Mouse (Mus musculus) lung, postnatal 10 days (tissue): Measurements from ENCODE around the gene Cep290.

Experiments used
- DNase-seq: peaks from one replicate; pipeline ENCODE4 v3.0.0; 2021

The Cep290 gene

DNA sequence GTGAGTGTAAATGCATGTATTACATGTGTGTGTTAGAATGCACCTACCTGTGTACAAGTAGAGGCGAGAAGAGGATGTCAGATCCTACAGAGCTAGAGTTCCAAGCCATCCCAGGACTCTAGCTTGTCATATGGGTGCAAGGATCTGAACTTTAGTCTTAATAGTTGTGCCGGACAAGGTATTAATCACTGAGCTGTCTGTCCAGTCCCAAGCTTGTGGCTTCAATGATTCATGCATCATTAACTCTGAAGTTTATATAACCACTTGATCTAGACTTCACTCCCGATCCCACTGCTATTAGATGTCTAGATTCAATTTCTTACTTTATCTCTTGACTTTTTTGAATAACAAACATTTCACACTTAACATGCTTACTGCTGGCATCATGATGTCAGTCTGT, 111.0 kb downstream of the Cep290 start:
- DNase-seq: no peak

DNA sequence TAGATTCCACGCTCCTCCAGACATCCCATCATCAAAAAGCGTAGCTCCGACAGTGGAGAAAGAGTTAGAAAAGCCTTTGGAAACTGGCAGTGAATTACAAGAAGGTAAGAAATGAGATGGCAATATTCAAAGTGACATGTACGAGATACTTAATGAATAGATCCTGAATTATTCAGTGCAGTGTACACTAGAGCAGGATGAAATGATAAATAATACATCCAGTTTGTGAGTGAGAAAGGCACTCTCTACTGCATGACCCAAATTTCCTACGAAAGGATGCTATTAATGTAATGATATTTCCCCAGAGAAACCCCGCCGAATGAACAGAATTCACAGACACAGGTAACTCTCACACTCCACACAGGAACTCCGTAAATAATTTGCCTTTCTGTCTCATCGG, 116.2 kb downstream of the Cep290 start:
- DNase-seq: no peak

DNA sequence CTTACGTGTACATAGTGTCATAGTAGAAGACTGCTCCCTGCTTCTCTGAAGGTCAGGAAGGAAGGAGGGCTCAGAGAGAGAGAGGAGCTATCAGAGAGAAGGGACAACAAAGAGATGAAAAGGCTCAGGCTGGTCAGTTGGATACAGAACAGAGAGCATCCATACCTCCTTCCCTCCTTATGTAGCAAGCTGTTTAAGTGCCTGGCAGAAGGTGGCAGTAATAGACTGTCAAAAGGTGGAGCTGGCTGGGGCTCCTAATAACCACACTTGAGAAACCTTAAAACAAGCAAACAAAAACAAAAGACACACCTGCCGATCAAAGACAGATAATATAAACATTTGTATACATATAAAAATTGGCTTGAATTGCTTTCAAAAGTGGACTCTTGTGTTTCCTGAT, 116.9 kb downstream of the Cep290 start:
- DNase-seq: no peak

DNA sequence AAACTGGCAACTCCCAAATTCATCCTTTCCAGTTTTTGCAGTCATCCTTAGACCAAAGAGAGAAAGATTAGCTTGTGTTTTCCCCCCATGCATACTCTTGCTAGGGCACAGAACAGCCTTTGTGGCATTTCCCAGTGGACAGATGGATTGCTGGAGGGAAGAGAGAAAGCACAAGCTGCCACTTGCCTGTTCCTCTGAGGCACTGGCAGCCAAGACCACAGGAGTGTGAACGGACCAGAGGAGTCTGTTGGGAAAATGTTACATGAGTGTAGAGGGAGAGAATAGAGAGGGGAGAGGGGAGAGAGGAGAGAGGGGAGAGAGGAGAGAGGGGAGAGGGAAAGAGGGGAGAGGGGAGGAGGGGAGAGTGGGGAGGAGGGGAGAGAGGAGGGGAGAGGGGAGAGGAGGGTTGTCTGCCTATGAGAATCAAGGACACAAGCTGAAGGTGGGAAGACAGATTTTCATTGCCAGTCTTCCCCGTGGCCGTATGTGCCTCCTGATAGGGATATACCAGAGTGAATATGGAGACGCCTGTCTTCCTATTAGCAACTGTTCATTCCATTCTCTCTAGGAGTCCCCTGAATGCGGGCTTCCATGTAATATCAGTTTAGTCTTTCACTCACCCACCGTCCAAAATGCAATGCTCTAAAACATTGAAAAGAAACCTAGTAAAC, 130.0 kb downstream of the Cep290 start:
- no peak for DNase-seq

DNA sequence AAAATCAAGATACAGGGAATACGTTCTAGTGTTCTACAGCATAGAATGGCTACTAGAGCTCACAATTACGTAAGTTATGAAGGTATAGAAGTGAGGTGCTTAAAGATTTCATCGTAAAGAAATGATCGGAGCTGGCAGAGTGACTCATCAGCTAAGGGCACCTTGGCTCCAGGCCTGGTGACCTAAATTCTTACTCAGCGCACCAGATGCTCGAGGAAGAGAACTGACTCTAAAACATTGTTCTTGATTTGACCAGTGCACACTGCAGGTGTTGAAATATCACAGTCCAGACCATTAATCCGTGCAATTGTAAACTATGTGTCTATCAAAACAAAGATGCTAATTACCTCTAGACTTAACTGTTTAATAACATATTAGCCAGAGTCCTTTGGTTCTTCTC, 132.1 kb downstream of the Cep290 start:
- DNase-seq: no peak

DNA sequence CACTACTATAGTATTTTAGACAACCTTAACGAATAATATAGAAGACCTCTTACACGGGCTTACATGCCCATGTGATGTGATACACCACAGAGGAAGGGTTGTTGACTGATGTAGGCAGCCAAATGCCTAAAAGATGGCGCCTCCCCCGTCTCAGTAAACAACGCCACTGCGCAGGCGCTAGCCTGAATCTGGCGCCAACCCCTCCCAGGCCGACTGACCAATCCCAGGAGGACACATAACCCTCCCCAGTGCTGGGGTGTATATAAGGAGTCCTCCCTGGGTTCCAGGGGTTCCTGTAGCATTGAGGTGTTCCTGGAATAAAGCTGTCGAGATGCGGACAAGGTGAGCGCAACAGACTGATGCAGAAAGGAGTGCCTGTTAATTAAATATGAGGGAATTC, 132.7 kb downstream of the Cep290 start:
- no peak for DNase-seq

DNA sequence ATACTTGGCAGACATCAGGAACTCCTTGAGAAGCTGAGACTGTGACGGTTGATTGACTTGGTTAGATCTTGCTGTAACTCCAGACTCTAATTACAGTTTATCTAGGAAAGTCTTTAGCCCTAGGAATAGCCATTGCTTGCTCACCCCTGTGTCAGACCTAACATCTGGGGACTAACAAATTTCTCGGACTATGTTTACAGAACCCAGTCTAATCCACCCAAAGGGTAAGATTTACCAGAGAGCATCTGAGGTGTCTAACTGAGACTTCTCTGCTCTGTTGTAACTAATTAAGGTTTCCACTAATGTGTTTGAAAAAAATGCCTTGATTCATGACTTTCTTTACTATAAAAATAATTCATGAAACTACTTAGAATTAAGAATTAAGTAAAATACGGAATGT, 135.1 kb downstream of the Cep290 start:
- DNase-seq: no peak
